Mouse (Mus musculus) layer of hippocampus, postnatal 36 days (tissue): Measurements from ENCODE around the gene Olfr646. TPM values are rescaled to one million over a fixed set of nuclear protein-coding genes. Genes with fewer than 3 reads are reported as not detected.

ENCODE experiments used
- DNase-seq, 2 experiments: peaks; one replicate each; pipeline ENCODE4 v3.0.0; 2022
- total RNA-seq, 2 experiments: library from RNA; stranded (reverse); gene quantifications; 2 replicates each; pipeline ENCODE4 v1.2.3; 2021

Olfr646 gene
- total RNA-seq = under 1 TPM in 1 of 2 experiments, not detected in 1; 0.13 TPM

- DNase-seq = no peak
These were observed at the start of gene Olfr646 for GRCm38 (mm10) chr7:104104757-104104972. TSS of gene Olfr646 (plus strand) at chr7:104104873.

- no peak for DNase-seq
These were observed 45.5 kb upstream of the Olfr646 start for GRCm38 (mm10) chr7:104059215-104059614.

DNA sequence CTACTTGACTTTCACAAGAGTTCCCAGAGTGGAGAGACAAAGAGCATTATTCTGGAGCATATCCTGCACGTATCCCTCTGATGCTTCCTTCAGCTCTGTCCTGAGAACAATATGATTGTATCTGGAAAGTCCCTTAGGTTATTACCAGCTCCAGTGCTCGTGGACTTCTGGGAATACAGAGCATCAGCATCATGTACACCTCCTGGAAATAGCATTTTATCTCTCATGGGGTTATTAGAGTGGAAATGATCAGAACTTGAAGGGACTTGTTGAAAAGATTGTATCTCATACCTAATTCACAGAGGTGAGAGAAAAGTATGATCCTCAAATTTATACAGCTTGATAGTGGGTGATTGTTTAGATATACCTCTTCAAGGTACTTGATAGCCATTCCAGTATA lies 43.3 kb upstream of the Olfr646 start, which contains the start of gene 4930516K23Rik:
Gene 4930516K23Rik, minus strand, starts transcription at position 101 of the 400 bp plus-strand sequence.
- DNase-seq = no peak

DNA sequence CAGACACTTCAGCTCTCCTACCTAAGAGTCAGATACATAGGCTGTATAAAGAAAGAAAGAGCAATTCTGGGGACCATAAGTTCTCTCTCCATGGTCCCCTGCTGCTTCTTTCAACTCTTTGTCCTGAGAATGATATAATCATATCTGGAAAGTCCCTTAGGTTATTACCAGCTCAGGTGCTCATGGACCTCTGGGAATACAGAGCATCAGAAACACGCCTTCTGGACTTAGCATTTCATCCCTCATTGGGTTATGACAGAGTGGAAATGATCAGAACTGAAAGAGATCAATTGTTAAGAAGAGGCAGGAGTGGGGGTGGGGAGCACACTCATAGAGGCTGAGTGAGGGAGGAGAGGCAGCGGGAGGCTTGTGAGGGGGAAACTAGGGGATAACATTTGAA lies 32.9 kb upstream of the Olfr646 start, which contains the start of gene Olfr644:
Gene Olfr644, minus strand, starts transcription at position 101 of the 400 bp plus-strand sequence.
- DNase-seq = no peak

GRCm38 (mm10) chr7:104085365-104085764 lies 19.3 kb upstream of the Olfr646 start, which contains the start of gene Olfr645:
TSS of gene Olfr645 (minus strand) at chr7:104085465.
- DNase-seq = no peak

DNA sequence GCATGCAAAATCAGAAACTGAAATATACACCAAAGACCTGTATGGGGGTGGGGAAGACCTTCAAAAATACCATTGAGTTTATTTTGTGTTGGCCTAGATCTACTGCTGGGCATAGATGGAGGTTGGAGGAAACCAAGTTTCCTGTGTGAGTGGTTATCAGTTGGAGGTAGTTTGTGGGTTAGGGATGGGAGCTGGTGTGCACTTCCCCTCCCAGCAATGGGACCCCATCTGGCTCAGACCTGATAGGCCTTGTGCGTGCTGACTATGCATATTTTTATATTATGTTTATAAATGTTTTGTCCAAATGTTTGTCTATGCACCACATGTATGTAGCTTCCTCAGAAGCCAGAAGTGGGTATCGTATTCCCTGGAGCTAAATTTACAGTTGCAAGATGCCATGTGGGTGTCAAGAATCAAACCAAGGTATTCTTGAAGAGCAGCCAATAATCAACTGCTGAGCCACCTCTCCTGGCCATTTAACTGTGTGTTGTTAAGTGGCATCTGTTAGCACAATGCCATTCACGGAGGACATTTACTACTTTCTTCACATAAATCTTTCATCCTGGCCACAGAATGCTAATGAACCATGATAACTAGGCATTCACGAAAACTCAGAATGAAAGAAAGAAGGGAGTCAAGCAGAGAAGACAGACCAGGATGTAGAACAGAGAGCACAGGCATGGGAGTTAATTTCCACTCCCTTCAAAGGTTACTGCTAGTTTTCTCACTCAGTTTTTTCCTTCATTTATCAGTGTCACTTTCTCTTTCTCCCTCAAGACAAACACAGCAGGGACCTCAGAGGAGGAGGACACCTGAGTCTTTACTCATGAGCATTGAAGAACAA lies 538 bp upstream of the Olfr646 start:
- DNase-seq = no peak

DNA sequence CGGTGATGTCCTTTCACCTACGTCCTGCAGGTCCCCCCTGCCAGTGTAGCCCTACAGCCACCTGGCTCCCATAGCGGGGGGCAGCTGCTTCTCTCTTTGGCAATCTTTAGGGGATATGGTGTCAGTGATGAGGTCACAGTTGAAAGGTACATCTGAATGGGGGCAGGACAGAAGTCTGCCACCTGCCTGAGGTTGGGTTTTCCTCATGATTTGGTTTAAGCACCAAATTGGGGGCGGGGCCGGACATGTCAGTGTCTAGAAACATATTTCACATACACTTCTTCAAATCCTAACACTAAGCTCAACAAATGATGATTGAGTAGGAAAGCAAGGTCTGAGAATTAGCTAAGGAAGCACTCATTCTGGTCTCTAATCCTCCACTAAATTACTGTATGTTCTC lies 25.1 kb downstream of the Olfr646 start, which contains the start of gene Ubqln5:
Gene Ubqln5, minus strand, starts transcription at position 101 of the 400 bp plus-strand sequence.
- no peak for DNase-seq

DNA sequence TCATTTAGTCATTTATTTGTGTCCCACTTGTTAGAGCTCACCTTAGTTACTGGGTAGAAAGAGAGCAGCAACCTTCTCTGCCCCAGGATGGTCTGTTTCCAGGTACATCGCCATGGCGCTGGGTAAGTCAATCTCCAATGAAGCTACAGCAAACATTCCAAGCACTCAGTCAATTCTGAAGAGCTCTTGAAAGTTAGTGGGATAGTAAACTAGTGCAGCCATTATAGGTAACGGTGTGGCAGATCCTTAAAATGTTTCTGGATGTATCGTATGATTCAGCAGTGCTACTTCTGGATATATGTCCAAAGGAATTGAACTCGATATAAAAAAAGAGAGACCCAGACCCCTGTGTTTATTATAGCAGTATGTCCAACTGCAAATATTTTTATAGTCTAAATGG lies 32.6 kb downstream of the Olfr646 start, which contains the start of gene Olfr643:
Gene Olfr643, minus strand, starts transcription at position 101 of the 400 bp plus-strand sequence.
- no peak for DNase-seq

DNA sequence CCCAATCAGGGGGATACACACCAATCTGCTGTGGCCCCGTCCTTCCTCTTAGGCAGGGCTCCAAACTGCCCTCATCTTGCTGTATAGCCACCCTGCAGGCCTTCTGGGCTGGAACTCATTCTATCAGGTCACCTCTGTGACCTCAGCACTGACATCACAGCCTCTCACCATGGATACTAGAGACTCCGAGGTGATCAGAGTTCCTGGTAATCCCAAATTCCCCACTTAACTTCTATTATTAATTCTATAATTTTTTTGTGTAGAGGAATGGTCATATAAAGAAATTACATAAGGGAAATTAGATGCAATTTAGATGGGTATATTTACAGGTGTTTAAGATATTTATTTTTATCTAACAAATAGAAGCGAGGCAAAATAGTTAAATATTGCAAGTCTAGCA lies 38.5 kb downstream of the Olfr646 start, which contains the start of gene Ubqln3:
Gene Ubqln3, minus strand, starts transcription at position 101 of the 400 bp plus-strand sequence.
- DNase-seq = no peak

GRCm38 (mm10) chr7:104150456-104150855 lies 45.8 kb downstream of the Olfr646 start, which contains the start of gene Ubqlnl:
TSS of gene Ubqlnl (minus strand) at chr7:104150556.
- DNase-seq = no peak

Other genes starting within 250 kb of the Olfr646 start
- not detected for gene Olfr66, start 218.6 kb upstream of the Olfr646 start, total RNA-seq
- not detected for gene Olfr64, start 210.4 kb upstream of the Olfr646 start, total RNA-seq
- gene Olfr65, start 201.4 kb upstream of the Olfr646 start, total RNA-seq = not detected
- not detected for gene Olfr631, start 176.0 kb upstream of the Olfr646 start, total RNA-seq
- gene Olfr632, start 170.5 kb upstream of the Olfr646 start, total RNA-seq = not detected
- not detected for gene Olfr633, start 160.4 kb upstream of the Olfr646 start, total RNA-seq
- under 1 TPM; 0.10 to 0.13 TPM for gene Olfr635, start 133.7 kb upstream of the Olfr646 start, total RNA-seq
- not detected for gene Olfr638, start 106.1 kb upstream of the Olfr646 start, total RNA-seq
- gene Olfr639, start 87.6 kb upstream of the Olfr646 start, total RNA-seq = under 1 TPM; 0.08 to 0.17 TPM
- gene Olfr640, start 79.3 kb upstream of the Olfr646 start, total RNA-seq = not detected
- gene Olfr641, start 69.4 kb upstream of the Olfr646 start, total RNA-seq = not detected
- gene Olfr642, start 52.2 kb upstream of the Olfr646 start, total RNA-seq = not detected
- not detected for gene 4930516K23Rik, start 43.4 kb upstream of the Olfr646 start, total RNA-seq
- not detected for gene Olfr644, start 33.0 kb upstream of the Olfr646 start, total RNA-seq
- gene Olfr645, start 19.4 kb upstream of the Olfr646 start, total RNA-seq = not detected
- gene Ubqln5, start 25.0 kb downstream of the Olfr646 start, total RNA-seq = not detected
- not detected for gene Olfr643, start 32.5 kb downstream of the Olfr646 start, total RNA-seq
- not detected for gene Ubqln3, start 38.4 kb downstream of the Olfr646 start, total RNA-seq
- gene Ubqlnl, start 45.7 kb downstream of the Olfr646 start, total RNA-seq = not detected
- not detected for gene Olfm5, start 60.0 kb downstream of the Olfr646 start, total RNA-seq
- gene Olfr648, start 78.5 kb downstream of the Olfr646 start, total RNA-seq = under 1 TPM; 0.27 to 0.30 TPM
- not detected for gene Olfr649, start 91.1 kb downstream of the Olfr646 start, total RNA-seq
- under 1 TPM in 1 of 2 experiments, not detected in 1; 0.22 TPM for gene Trim6, start 113.9 kb downstream of the Olfr646 start, total RNA-seq
- 1 to 10 TPM; 1.4 to 2.2 TPM for gene Trim34a, start 139.6 kb downstream of the Olfr646 start, total RNA-seq
- under 1 TPM; 0.47 to 0.68 TPM for gene Trim5, start 183.2 kb downstream of the Olfr646 start, total RNA-seq
- 1 to 10 TPM; 1.8 to 2.5 TPM for gene Trim12a, start 210.6 kb downstream of the Olfr646 start, total RNA-seq
- not detected for gene Trim34b, start 224.6 kb downstream of the Olfr646 start, total RNA-seq
- 1 to 10 TPM; 1.4 to 1.8 TPM for gene Trim12c, start 248.5 kb downstream of the Olfr646 start, total RNA-seq